Mouse (Mus musculus) erythroblast, adult 5-6 weeks (primary cell): ENCODE measurements around the gene Edrf1. TPM values are rescaled to one million over a fixed set of nuclear protein-coding genes. Genes with fewer than 3 reads are reported as not detected.

Source experiments
- ATAC-seq: replicated peaks from 2 replicates; pipeline ENCODE4 v1.8.0; 2016; ENCODE audit warnings: moderate number of reproducible peaks, mild to moderate bottlenecking, moderate TSS enrichment, inconsistent platforms; ENCODE audit not compliant: poor library complexity, low FRiP score, severe bottlenecking
- total RNA-seq, 2 experiments: library from RNA; stranded (forward) in 1 of 2; stranded (reverse) in 1 of 2; fragments of 150-400 nt in 1 of 2; fragments of 200-764, 138-1000 nt in 1 of 2; gene quantifications; 2 replicates each; pipeline versions ENCODE4 v1.2.3 to v1.2.4; 2015 to 2017; ENCODE audit warnings: low replicate concordance in 2 of 2

Edrf1 gene
- total RNA-seq (2015; ENCODE audit: low replicate concordance) (8.1 and 18.0 TPM in 2 replicates), total RNA-seq (2017; ENCODE audit: low replicate concordance) (14.1 and 23.1 TPM in 2 replicates)

- ATAC-seq, result peak; percentile 95
Measured at GRCm38 (mm10) chr7:133637361-133638305, at the start of gene Edrf1. Gene Edrf1, plus strand, starts transcription at chr7:133637543.

DNA sequence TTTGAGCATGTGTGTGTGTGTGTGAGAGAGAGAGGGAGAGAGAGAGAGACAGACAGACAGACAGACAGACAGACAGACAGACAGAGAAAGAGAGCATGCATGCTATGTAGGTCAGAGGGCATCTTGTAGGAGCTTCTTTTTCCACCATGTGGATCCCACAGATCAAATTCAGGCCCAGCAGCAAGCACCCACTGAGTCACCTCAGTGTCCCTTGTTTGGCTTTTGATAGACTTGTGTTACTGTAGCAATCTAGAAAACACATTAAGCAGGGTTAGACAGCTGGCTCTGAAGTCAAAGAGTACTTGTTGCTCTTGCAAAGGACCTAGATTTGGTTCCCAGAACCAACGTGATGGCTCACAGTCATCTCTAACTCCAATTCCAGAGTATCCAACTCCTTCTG is 45.6 kb upstream of the Edrf1 start:
- ATAC-seq, result no peak

DNA sequence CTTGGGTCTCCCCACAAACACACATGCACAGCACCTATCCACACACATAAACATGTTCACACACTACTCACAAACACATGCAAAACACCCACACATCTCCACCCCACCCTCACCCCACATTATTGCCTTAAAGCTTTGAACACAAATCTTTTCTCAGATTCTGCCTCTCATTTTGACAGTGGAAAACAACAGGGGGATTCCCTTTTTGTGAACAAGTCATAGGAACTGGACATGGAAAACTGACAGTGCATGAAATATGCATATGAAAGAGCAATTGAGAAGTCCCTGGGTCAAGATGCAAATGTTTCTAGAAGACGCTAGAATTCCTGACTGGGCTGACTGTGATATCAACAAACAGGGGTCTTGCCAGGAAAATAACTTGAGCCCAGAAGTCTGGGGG is 36.8 kb upstream of the Edrf1 start:
- no peak for ATAC-seq

GRCm38 (mm10) chr7:133602058-133602457 is 35.3 kb upstream of the Edrf1 start, which contains the start of gene Tex36:
Gene Tex36, minus strand, starts transcription at chr7:133602158.
- no peak for ATAC-seq

DNA sequence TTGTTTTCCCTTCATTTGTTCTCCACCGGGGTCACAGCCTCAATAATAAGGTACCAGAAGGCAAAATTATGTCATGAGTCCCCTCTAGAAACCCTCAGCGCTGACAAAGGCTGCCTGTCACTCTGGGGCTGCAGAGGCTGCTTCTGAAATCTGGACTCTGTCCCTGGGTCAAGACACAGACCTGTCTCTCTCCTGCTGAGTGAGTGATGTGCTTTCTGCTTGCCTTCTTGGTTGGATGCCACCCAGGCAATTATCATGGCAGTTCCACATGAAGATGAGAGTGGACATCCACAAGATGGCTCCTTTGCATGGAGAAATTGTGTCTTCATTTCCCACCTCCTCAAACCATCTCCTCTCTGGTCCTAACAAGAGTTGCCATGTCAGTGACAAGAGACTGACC is 34.2 kb upstream of the Edrf1 start:
- no peak for ATAC-seq

GRCm38 (mm10) chr7:133604427-133605081 is 32.8 kb upstream of the Edrf1 start:
- no peak for ATAC-seq

GRCm38 (mm10) chr7:133607331-133607730 is 30.0 kb upstream of the Edrf1 start:
- no peak for ATAC-seq

DNA sequence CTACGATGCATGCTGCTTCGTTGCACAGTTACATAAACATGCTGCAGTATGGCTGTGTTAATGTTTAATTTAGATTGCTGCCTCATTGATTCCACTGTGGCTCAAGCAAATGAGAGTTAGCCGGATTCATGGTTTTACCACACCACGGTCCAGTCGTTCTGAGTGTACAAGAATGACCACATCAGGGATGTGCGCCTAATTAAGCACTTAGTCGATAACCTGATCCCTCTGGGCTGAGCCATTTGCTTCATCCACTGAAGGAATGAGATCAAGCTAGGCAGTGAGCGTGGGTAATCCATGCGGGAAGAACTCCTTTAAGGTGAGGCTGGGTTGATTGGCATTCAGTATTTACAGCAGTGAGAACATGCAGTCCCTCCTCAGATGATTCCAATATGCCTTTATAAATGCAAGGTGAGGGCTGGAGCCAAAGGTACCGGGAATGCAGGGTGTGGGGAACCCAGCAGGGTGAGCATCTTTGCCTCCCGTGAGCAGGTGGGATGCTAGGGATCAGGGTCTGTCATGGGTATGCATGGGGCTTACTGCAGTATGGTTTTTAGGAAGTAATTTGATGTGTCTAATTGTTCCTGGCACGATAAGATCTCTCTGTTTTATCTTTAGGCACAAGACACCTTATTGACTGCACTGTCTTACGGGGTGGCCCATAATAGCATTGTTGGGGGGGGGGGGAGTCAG is 29.3 kb upstream of the Edrf1 start:
- no peak for ATAC-seq

DNA sequence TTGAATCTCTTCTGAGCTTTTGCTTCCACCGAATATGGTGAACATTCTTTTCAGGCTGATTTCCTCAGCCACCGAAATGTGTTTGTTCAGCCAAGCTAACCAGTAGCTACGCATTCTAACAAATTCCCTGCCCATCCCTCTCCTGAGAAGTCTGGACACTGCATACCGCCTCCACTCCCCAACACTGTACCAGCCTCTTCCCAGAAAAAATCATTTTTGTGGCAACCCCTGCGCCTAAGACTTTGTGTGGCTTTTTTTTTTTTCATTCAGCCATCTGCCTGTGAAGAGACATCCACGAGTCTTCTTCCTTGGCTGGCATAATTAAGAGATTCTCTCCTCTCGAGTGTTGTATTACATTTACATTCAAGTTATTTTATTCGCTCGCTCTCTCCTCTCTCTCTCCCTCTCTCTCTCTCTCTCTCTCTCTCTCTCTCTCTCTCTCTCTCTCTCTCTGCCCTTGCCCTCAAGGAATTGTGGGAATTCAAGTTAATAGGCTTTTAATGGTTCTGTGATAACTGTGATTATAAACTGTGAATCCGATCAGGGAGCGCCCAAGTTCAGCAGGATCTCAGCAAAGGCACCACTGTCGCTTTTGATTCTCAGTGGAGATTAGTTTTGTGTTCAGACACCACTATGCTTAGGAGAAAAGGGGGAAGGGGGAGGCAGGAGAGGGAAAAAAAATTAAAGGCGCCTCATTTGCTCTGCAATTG is 28.6 kb upstream of the Edrf1 start:
- no peak for ATAC-seq

GRCm38 (mm10) chr7:133609585-133609984 is 27.8 kb upstream of the Edrf1 start:
- ATAC-seq, result no peak

- ATAC-seq, result no peak
Measured at GRCm38 (mm10) chr7:133612981-133613380, 24.4 kb upstream of the Edrf1 start.

DNA sequence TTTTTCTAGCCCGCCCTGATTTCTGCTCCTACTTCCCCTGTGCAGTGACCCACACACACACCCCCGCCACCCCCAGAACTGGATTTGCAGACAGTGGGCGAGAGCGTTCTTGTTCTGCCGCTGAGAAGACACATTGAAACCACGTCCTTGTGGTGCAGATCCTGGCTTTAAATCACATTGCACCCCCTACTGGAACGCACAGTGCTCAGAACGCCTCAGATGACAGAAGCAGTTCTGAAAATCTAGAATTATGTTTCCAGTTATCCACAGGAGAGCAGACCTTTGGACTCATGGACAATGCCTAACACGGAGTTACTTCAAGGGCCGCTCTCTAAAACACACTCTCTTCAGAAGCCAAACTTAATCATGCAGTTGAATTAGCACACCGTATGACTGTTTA is 16.6 kb upstream of the Edrf1 start:
- ATAC-seq, result no peak

GRCm38 (mm10) chr7:133623226-133623625 is 14.1 kb upstream of the Edrf1 start:
- ATAC-seq, result no peak

DNA sequence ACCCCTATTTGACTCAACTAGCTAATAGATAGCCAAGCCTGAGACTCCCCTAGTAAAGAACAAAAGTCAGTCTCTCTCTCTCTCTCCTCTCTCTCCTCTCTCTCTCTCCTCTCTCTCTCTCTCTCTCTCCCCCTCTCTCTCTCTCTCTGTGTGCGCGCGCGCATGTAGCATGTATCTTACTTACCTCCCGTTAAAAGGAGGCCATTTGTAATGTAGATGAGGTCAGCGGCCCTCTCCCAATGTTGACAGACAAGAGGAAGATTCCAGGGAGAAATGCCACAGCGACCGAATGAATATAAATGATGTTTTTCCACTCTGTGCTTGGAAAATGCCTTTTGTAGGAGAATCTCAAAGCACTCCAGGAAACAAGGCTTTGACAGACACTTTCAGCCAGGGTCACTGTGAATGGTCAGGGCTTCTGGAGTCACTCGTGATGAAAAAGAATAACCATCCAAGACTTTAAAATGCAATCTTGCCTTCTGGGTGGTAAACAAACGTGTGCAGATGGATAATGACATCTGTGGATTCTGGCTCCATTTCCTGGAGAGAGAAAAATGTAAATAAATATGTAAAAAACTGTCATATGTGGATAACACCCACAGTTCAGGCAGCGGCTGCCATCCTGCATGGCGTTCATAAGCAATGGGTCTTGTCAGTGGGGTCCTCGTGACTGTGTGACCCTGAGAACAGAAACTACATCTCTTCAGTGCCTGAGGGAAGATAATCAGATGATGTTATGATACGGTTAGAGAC is 10.0 kb upstream of the Edrf1 start:
- ATAC-seq, result no peak

- ATAC-seq, result no peak
Measured at GRCm38 (mm10) chr7:133630821-133631220, 6.5 kb upstream of the Edrf1 start.

- no peak for ATAC-seq
Measured at GRCm38 (mm10) chr7:133632476-133632875, 4.9 kb upstream of the Edrf1 start.

GRCm38 (mm10) chr7:133634932-133635650 is 2.3 kb upstream of the Edrf1 start:
- no peak for ATAC-seq

DNA sequence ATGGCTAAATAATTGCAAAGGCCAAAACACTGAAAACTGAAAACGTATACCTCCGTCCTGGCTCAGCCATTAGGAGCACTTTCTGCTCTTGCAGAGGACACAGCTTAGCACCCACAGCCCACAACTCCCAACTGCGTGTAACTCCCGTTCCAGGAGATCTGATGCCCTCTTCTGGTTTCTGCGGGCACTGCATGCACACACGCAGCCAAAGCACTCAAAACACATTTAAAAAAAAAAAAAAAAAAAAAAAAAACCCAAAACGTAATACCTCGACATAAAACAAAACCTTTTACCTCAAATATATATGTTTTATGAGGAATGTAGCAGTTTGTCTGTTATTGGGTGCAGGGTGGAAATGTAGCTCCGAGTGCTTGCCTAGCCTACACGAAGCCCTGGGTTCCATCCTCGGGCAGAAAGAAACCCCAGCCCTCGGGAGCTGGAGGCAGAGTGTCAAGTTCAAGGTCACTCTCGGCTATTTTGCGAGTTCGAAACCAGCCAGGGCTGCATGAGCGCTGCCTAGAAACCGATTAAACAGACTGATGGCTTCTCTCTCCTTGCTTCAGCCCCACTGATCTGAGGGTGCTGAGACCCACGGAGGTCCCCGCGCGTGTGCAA is 498 bp upstream of the Edrf1 start:
- peak; percentile 56 for ATAC-seq
